Mouse (Mus musculus) MEL (cell line): ENCODE data around the gene Gabpa. TPM values are rescaled to one million over a fixed set of nuclear protein-coding genes. Genes with fewer than 3 reads are reported as not detected.

Source experiments
- DNase-seq: peaks from one replicate; pipeline ENCODE4 v3.0.0; 2011; ENCODE audit warnings: low read depth, low spot score
- H3K27ac ChIP-seq: 2 replicates; pipeline ENCODE4 v1.5.1; 2012; ENCODE audit warnings: low read depth, mild to moderate bottlenecking, control low read depth, low read length, moderate library complexity; ENCODE audit not compliant: control insufficient read depth
- H3K27me3 ChIP-seq, 2 experiments: fragments of 150-350 bp in 1 of 2; sonication (generic) in 1 of 2; 2 replicates each; pipeline ENCODE4 v1.6.1; 2012; ENCODE audit warnings: low read length in 2 of 2, mild to moderate bottlenecking in 2 of 2, improper control_type of control experiment in 1 of 2, moderate library complexity in 1 of 2; ENCODE audit not compliant: insufficient read depth in 2 of 2, control insufficient read depth in 1 of 2
- H3K36me3 ChIP-seq, 2 experiments: 2 replicates each; pipeline ENCODE4 v1.6.1; 2012 to 2014; ENCODE audit warnings: low read length in 2 of 2, improper control_type of control experiment in 1 of 2, inconsistent platforms in 1 of 2, mild to moderate bottlenecking in 1 of 2; ENCODE audit not compliant: insufficient read depth in 2 of 2, control insufficient read depth in 1 of 2
- H3K4me1 ChIP-seq, 2 experiments: fragments of 150-350 bp in 1 of 2; sonication (generic) in 1 of 2; 2 replicates each; pipeline ENCODE4 v1.6.1; 2012; ENCODE audit warnings: low read length in 2 of 2, improper control_type of control experiment in 1 of 2, mild to moderate bottlenecking in 1 of 2; ENCODE audit not compliant: insufficient read depth in 2 of 2, control insufficient read depth in 1 of 2
- H3K4me3 ChIP-seq, 2 experiments: fragments of 150-350 bp in 1 of 2; sonication (generic) in 1 of 2; 2 replicates each; pipeline ENCODE4 v1.5.1; 2012; ENCODE audit warnings: low read depth in 2 of 2, low read length in 2 of 2, mild to moderate bottlenecking in 2 of 2, moderate library complexity in 2 of 2, control low read depth in 1 of 2, improper control_type of control experiment in 1 of 2; ENCODE audit not compliant: control insufficient read depth in 1 of 2, insufficient read depth in 1 of 2
- H3K79me2 ChIP-seq: 2 replicates; pipeline ENCODE4 v1.6.1; 2012; ENCODE audit warnings: mild to moderate bottlenecking, low read length, moderate library complexity; ENCODE audit not compliant: control insufficient read depth, poor library complexity, insufficient read depth
- H3K9ac ChIP-seq: 2 replicates; pipeline ENCODE4 v1.6.1; 2012; ENCODE audit warnings: low read depth, mild to moderate bottlenecking, control low read depth, low read length, moderate library complexity; ENCODE audit not compliant: control insufficient read depth, poor library complexity, severe bottlenecking
- H3K9me3 ChIP-seq: fragments of 150-350 bp; sonication (generic); replicated peaks from 2 replicates; pipeline ENCODE4 v1.6.1; 2012; ENCODE audit warnings: mild to moderate bottlenecking, low read length, improper control_type of control experiment, moderate library complexity; ENCODE audit not compliant: insufficient read depth
- CHD1 ChIP-seq: IDR thresholded peaks from 2 replicates; pipeline ENCODE4 v1.6.1; 2012; ENCODE audit warnings: low read depth, mild to moderate bottlenecking, inconsistent platforms, low read length, improper control_type of control experiment
- CHD2 ChIP-seq: IDR thresholded peaks from 2 replicates; pipeline ENCODE4 v1.6.1; 2011; ENCODE audit warnings: low read length, improper control_type of control experiment
- CTCF ChIP-seq, 3 experiments: IDR thresholded peaks in 2 of 3; conservative IDR thresholded peaks in 1 of 3; 2 replicates each; pipeline ENCODE4 v1.5.1; 2011 to 2012; ENCODE audit warnings: low read length in 3 of 3, low read depth in 2 of 3, mild to moderate bottlenecking in 2 of 3, improper control_type of control experiment in 1 of 3, inconsistent platforms in 1 of 3, mixed read lengths in 1 of 3, moderate library complexity in 1 of 3; ENCODE audit not compliant: control insufficient read depth in 1 of 3, insufficient read depth in 1 of 3, poor library complexity in 1 of 3, severe bottlenecking in 1 of 3
- E2F4 ChIP-seq: IDR thresholded peaks from 2 replicates; pipeline ENCODE4 v1.6.1; 2011; ENCODE audit warnings: low read depth, low read length, improper control_type of control experiment, borderline replicate concordance
- ELF1 ChIP-seq: IDR thresholded peaks from 2 replicates; pipeline ENCODE4 v1.6.1; 2014; ENCODE audit warnings: low read depth, mild to moderate bottlenecking, inconsistent platforms, low read length, improper control_type of control experiment, moderate library complexity
- ETS1 ChIP-seq: IDR thresholded peaks from 2 replicates; pipeline ENCODE4 v1.6.1; 2012; ENCODE audit warnings: low read depth, mild to moderate bottlenecking, inconsistent platforms, low read length, improper control_type of control experiment, moderate library complexity
- HCFC1 ChIP-seq: IDR thresholded peaks from 2 replicates; pipeline ENCODE4 v1.6.1; 2012; ENCODE audit warnings: low read depth, mild to moderate bottlenecking, inconsistent platforms, low read length, improper control_type of control experiment, moderate library complexity
- JUND ChIP-seq: IDR thresholded peaks from 2 replicates; pipeline ENCODE4 v1.6.1; 2011; ENCODE audit warnings: low read depth, mild to moderate bottlenecking, improper control_type of control experiment, low read length
- KAT2A ChIP-seq: conservative IDR thresholded peaks from 2 replicates; pipeline ENCODE4 v1.6.1; 2012; ENCODE audit warnings: low read depth, low read length, improper control_type of control experiment, inconsistent platforms
- MAFK ChIP-seq: IDR thresholded peaks from 2 replicates; pipeline ENCODE4 v1.6.1; 2011; ENCODE audit warnings: low read depth, mild to moderate bottlenecking, low read length, improper control_type of control experiment, borderline replicate concordance
- MAX ChIP-seq: IDR thresholded peaks from 2 replicates; pipeline ENCODE4 v1.6.1; 2011; ENCODE audit warnings: low read length, improper control_type of control experiment
- MAZ ChIP-seq: IDR thresholded peaks from 2 replicates; pipeline ENCODE4 v1.6.1; 2012; ENCODE audit warnings: low read depth, mild to moderate bottlenecking, inconsistent platforms, low read length, improper control_type of control experiment
- MEF2A ChIP-seq: IDR thresholded peaks from 2 replicates; pipeline ENCODE4 v1.6.1; 2014; ENCODE audit warnings: low read depth, mild to moderate bottlenecking, inconsistent platforms, low read length, improper control_type of control experiment; ENCODE audit not compliant: poor library complexity, insufficient replicate concordance, severe bottlenecking; ENCODE audit errors: extremely low read depth
- MXI1 ChIP-seq: IDR thresholded peaks from 2 replicates; pipeline ENCODE4 v1.6.1; 2011; ENCODE audit warnings: mild to moderate bottlenecking, low read depth, low read length, improper control_type of control experiment
- NELFE ChIP-seq: IDR thresholded peaks from 2 replicates; pipeline ENCODE4 v1.6.1; 2011; ENCODE audit warnings: low read depth, low read length, improper control_type of control experiment
- RAD21 ChIP-seq: IDR thresholded peaks from 2 replicates; pipeline ENCODE4 v1.6.1; 2011; ENCODE audit warnings: mild to moderate bottlenecking, low read depth, low read length, improper control_type of control experiment
- RCOR1 ChIP-seq: IDR thresholded peaks from 2 replicates; pipeline ENCODE4 v1.6.1; 2012; ENCODE audit warnings: low read depth, mild to moderate bottlenecking, inconsistent platforms, low read length, improper control_type of control experiment
- SMC3 ChIP-seq: IDR thresholded peaks from 2 replicates; pipeline ENCODE4 v1.6.1; 2011; ENCODE audit warnings: low read depth, low read length, improper control_type of control experiment
- TBP ChIP-seq: IDR thresholded peaks from 2 replicates; pipeline ENCODE4 v1.8.0; 2011; ENCODE audit warnings: low read depth, low read length, improper control_type of control experiment
- ZC3H11A ChIP-seq: IDR thresholded peaks from 2 replicates; pipeline ENCODE4 v1.6.1; 2012; ENCODE audit warnings: low read depth, mild to moderate bottlenecking, inconsistent platforms, low read length, improper control_type of control experiment
- ZKSCAN1 ChIP-seq: IDR thresholded peaks from 2 replicates; pipeline ENCODE4 v1.6.1; 2012; ENCODE audit warnings: low read depth, mild to moderate bottlenecking, inconsistent platforms, low read length, improper control_type of control experiment, moderate library complexity
- ZMIZ1 ChIP-seq: IDR thresholded peaks from 2 replicates; pipeline ENCODE4 v1.6.1; 2012; ENCODE audit warnings: low read depth, mild to moderate bottlenecking, inconsistent platforms, low read length, improper control_type of control experiment, moderate library complexity
- ZNF384 ChIP-seq: IDR thresholded peaks from 2 replicates; pipeline ENCODE4 v1.6.1; 2012; ENCODE audit warnings: low read depth, mild to moderate bottlenecking, inconsistent platforms, low read length, improper control_type of control experiment
- polyA plus RNA-seq, 2 experiments: library from polyadenylated mRNA; stranded (reverse) in 1 of 2; unstranded in 1 of 2; fragments of >175 nt in 1 of 2; fragments of >200 nt in 1 of 2; gene quantifications; 2 replicates each; pipeline versions ENCODE4 v1.2.1 to v1.2.4; 2012; ENCODE audit warnings: low replicate concordance in 2 of 2, low read depth in 1 of 2; ENCODE audit not compliant: insufficient read length in 2 of 2, insufficient read depth in 1 of 2, missing spikeins in 1 of 2
- total RNA-seq: library from RNA; depleted of rRNA; stranded (reverse); fragments of 300-350 nt; gene quantifications from 2 replicates; pipeline ENCODE4 v1.2.3, GENCODE M21; 2012

Gabpa gene
- total and polyA plus RNA-seq, 3 experiments: 28.7 to 29.2 TPM; not detected in 1

DNA sequence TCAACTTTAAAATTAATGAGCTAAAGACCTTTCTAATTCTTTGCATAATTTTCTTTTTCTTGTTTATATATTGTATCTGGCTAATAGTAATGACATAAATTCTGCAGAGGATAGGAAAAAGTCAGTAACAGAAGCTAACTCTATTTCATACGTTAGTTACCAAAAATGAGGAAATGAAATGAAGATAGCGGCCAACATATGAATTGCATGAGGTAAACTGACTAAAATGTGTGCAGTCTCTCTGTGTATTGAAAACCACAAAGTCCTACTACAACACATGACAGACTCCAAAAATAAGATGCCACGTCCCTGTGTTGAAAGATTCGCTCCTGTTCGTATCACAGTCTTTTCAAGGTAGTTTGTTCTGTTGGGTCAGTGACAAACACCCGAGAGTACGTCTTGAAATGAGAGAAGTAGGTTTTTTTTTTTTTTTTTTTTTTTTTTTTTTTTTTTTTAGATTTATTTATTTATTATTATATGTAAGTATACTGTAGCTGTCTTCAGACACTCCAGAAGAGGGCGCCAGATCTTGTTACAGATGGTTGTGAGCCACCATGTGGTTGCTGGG lies 47.1 kb downstream of the Gabpa start (continued):
- TF ChIP-seq CHD1: no peak
- no peak for TF ChIP-seq SMC3
- TF ChIP-seq MAX: no peak
- TF ChIP-seq RAD21: no peak
- no peak; a peak in 1 of 6 replicates for TF ChIP-seq CTCF (IDR thresholded peaks at IDR 0.05 in 2 of 3, conservative IDR thresholded peaks at IDR 0.05 in 1 of 3; ENCODE audit: control insufficient read depth in 1 of 3, insufficient read depth in 1 of 3, low read depth in 2 of 3, low read length in 3 of 3, poor library complexity in 1 of 3, severe bottlenecking in 1 of 3)
- TF ChIP-seq ZMIZ1: no peak
- no peak for TF ChIP-seq MAFK
- TF ChIP-seq MAZ: no peak
- peak; percentile 43; the same call in 1 of the 2 replicates for TF ChIP-seq MXI1
- TF ChIP-seq MEF2A: no peak
- TF ChIP-seq, all 39 proteins: peak for 8

DNA sequence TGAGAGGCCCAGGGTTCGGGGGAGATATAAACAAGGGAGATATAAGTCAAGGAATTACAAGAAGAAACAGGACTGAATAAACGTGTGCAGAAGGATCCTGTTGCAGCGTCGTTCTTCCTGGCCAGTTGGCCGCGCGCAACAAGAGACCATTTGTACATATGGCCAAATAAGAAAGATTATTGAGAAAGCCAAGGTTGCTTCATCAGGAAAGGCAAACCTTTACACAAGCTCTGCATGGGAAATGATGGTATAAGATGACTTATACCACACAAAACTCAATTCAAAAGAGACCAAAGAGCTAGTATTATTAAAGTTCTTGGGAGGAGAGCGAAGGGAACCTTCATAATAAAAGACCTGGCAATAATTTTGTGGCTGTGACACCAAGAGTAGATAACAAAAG lies 49.8 kb downstream of the Gabpa start:
- peaks cover 0 to 6% of the 10 kb centered on the region in 2 experiments; a peak in 2 of 4 replicates for H3K36me3 ChIP-seq
- H3K9ac ChIP-seq: no peak overlapping the region
- H3K27me3 ChIP-seq: no peaks in the 10 kb centered on the region
- H3K4me3 ChIP-seq: no peak overlapping the region
- no peak for DNase-seq
- TF ChIP-seq ELF1 (no peak), HCFC1 (no peak), E2F4 (no peak), JUND (no peak)
- H3K79me2 ChIP-seq: no peaks in the 10 kb centered on the region; the same call in 1 of the 2 replicates
- peaks cover 3 to 14% of the 10 kb centered on the region in 2 experiments for H3K4me1 ChIP-seq
- no peaks in the 10 kb centered on the region for H3K9me3 ChIP-seq
- no peak overlapping the region for H3K27ac ChIP-seq

DNA sequence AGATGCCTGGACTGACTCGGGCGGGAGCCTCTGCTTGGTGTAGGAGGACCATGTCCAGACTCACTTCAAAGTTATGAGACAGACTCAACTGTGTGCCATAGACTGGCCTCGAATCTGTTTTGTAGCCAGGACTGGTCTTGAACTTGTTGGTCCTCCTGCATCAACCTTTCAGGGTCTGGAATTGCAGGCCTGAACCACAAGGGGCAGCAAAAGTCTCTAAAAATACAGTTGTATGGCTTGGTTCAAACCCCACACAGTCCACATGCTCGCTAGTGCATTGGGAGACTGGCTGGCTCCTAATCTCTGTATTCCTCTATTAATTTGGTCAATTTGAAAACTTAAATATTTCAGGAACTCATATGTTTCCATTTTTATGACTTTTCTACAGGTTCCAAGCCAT lies 68.3 kb downstream of the Gabpa start:
- Histone ChIP-seq H3K36me3 (no peaks in the 10 kb centered on the region), H3K4me1 (no peaks in the 10 kb centered on the region), H3K27ac (no peak overlapping the region), H3K9ac (no peak overlapping the region), H3K4me3 (no peak overlapping the region), H3K9me3 (no peaks in the 10 kb centered on the region), H3K27me3 (no peaks in the 10 kb centered on the region), H3K79me2 (no peaks in the 10 kb centered on the region)
- DNase-seq: peak; percentile 4
- TF ChIP-seq ZKSCAN1: no peak
- no peak for TF ChIP-seq MAZ
- TF ChIP-seq ELF1: no peak
- no peak; a peak in 1 of 6 replicates for TF ChIP-seq CTCF (IDR thresholded peaks at IDR 0.05 in 2 of 3, conservative IDR thresholded peaks at IDR 0.05 in 1 of 3; ENCODE audit: control insufficient read depth in 1 of 3, insufficient read depth in 1 of 3, low read depth in 2 of 3, low read length in 3 of 3, poor library complexity in 1 of 3, severe bottlenecking in 1 of 3)
- TF ChIP-seq E2F4: no peak
- TF ChIP-seq RAD21: no peak
- no peak for TF ChIP-seq TBP
- no peak for TF ChIP-seq MAFK
- no peak for TF ChIP-seq RCOR1
- no peak for TF ChIP-seq KAT2A
- TF ChIP-seq ZNF384: no peak
- TF ChIP-seq NELFE: no peak
- TF ChIP-seq CHD2: no peak
- TF ChIP-seq ETS1: no peak
- TF ChIP-seq ZC3H11A: no peak
